Mouse (Mus musculus) MEL (cell line): ENCODE data around the gene Rab31. TPM values are rescaled to one million over a fixed set of nuclear protein-coding genes. Genes with fewer than 3 reads are reported as not detected.

Experiments used
- DNase-seq: peaks from one replicate; pipeline ENCODE4 v3.0.0; 2011; ENCODE audit warnings: low read depth, low spot score
- H3K27ac ChIP-seq: 2 replicates; pipeline ENCODE4 v1.5.1; 2012; ENCODE audit warnings: low read depth, mild to moderate bottlenecking, control low read depth, low read length, moderate library complexity; ENCODE audit not compliant: control insufficient read depth
- H3K27me3 ChIP-seq, 2 experiments: fragments of 150-350 bp in 1 of 2; sonication (generic) in 1 of 2; 2 replicates each; pipeline ENCODE4 v1.6.1; 2012; ENCODE audit warnings: low read length in 2 of 2, mild to moderate bottlenecking in 2 of 2, improper control_type of control experiment in 1 of 2, moderate library complexity in 1 of 2; ENCODE audit not compliant: insufficient read depth in 2 of 2, control insufficient read depth in 1 of 2
- H3K36me3 ChIP-seq, 2 experiments: 2 replicates each; pipeline ENCODE4 v1.6.1; 2012 to 2014; ENCODE audit warnings: low read length in 2 of 2, improper control_type of control experiment in 1 of 2, inconsistent platforms in 1 of 2, mild to moderate bottlenecking in 1 of 2; ENCODE audit not compliant: insufficient read depth in 2 of 2, control insufficient read depth in 1 of 2
- H3K4me1 ChIP-seq, 2 experiments: fragments of 150-350 bp in 1 of 2; sonication (generic) in 1 of 2; 2 replicates each; pipeline ENCODE4 v1.6.1; 2012; ENCODE audit warnings: low read length in 2 of 2, improper control_type of control experiment in 1 of 2, mild to moderate bottlenecking in 1 of 2; ENCODE audit not compliant: insufficient read depth in 2 of 2, control insufficient read depth in 1 of 2
- H3K4me3 ChIP-seq, 2 experiments: fragments of 150-350 bp in 1 of 2; sonication (generic) in 1 of 2; 2 replicates each; pipeline ENCODE4 v1.5.1; 2012; ENCODE audit warnings: low read depth in 2 of 2, low read length in 2 of 2, mild to moderate bottlenecking in 2 of 2, moderate library complexity in 2 of 2, control low read depth in 1 of 2, improper control_type of control experiment in 1 of 2; ENCODE audit not compliant: control insufficient read depth in 1 of 2, insufficient read depth in 1 of 2
- H3K79me2 ChIP-seq: 2 replicates; pipeline ENCODE4 v1.6.1; 2012; ENCODE audit warnings: mild to moderate bottlenecking, low read length, moderate library complexity; ENCODE audit not compliant: control insufficient read depth, poor library complexity, insufficient read depth
- H3K9ac ChIP-seq: 2 replicates; pipeline ENCODE4 v1.6.1; 2012; ENCODE audit warnings: low read depth, mild to moderate bottlenecking, control low read depth, low read length, moderate library complexity; ENCODE audit not compliant: control insufficient read depth, poor library complexity, severe bottlenecking
- H3K9me3 ChIP-seq: fragments of 150-350 bp; sonication (generic); replicated peaks from 2 replicates; pipeline ENCODE4 v1.6.1; 2012; ENCODE audit warnings: mild to moderate bottlenecking, low read length, improper control_type of control experiment, moderate library complexity; ENCODE audit not compliant: insufficient read depth
- BHLHE40 ChIP-seq: IDR thresholded peaks from 2 replicates; pipeline ENCODE4 v1.6.1; 2012; ENCODE audit warnings: low read depth, mild to moderate bottlenecking, inconsistent platforms, low read length, improper control_type of control experiment, borderline replicate concordance
- CHD2 ChIP-seq: IDR thresholded peaks from 2 replicates; pipeline ENCODE4 v1.6.1; 2011; ENCODE audit warnings: low read length, improper control_type of control experiment
- CTCF ChIP-seq, 3 experiments: IDR thresholded peaks in 2 of 3; conservative IDR thresholded peaks in 1 of 3; 2 replicates each; pipeline ENCODE4 v1.5.1; 2011 to 2012; ENCODE audit warnings: low read length in 3 of 3, low read depth in 2 of 3, mild to moderate bottlenecking in 2 of 3, improper control_type of control experiment in 1 of 3, inconsistent platforms in 1 of 3, mixed read lengths in 1 of 3, moderate library complexity in 1 of 3; ENCODE audit not compliant: control insufficient read depth in 1 of 3, insufficient read depth in 1 of 3, poor library complexity in 1 of 3, severe bottlenecking in 1 of 3
- EP300 ChIP-seq, 2 experiments: IDR thresholded peaks; 2 replicates each; pipeline ENCODE4 v1.6.1; 2011; ENCODE audit warnings: improper control_type of control experiment in 2 of 2, low read length in 2 of 2, low read depth in 1 of 2, mild to moderate bottlenecking in 1 of 2
- ETS1 ChIP-seq: IDR thresholded peaks from 2 replicates; pipeline ENCODE4 v1.6.1; 2012; ENCODE audit warnings: low read depth, mild to moderate bottlenecking, inconsistent platforms, low read length, improper control_type of control experiment, moderate library complexity
- GATA1 ChIP-seq: IDR thresholded peaks from 2 replicates; pipeline ENCODE4 v1.6.1; 2011; ENCODE audit warnings: low read depth, low read length, improper control_type of control experiment
- JUND ChIP-seq: IDR thresholded peaks from 2 replicates; pipeline ENCODE4 v1.6.1; 2011; ENCODE audit warnings: low read depth, mild to moderate bottlenecking, improper control_type of control experiment, low read length
- KAT2A ChIP-seq: conservative IDR thresholded peaks from 2 replicates; pipeline ENCODE4 v1.6.1; 2012; ENCODE audit warnings: low read depth, low read length, improper control_type of control experiment, inconsistent platforms
- MAX ChIP-seq: IDR thresholded peaks from 2 replicates; pipeline ENCODE4 v1.6.1; 2011; ENCODE audit warnings: low read length, improper control_type of control experiment
- MAZ ChIP-seq: IDR thresholded peaks from 2 replicates; pipeline ENCODE4 v1.6.1; 2012; ENCODE audit warnings: low read depth, mild to moderate bottlenecking, inconsistent platforms, low read length, improper control_type of control experiment
- MEF2A ChIP-seq: IDR thresholded peaks from 2 replicates; pipeline ENCODE4 v1.6.1; 2014; ENCODE audit warnings: low read depth, mild to moderate bottlenecking, inconsistent platforms, low read length, improper control_type of control experiment; ENCODE audit not compliant: poor library complexity, insufficient replicate concordance, severe bottlenecking; ENCODE audit errors: extremely low read depth
- MXI1 ChIP-seq: IDR thresholded peaks from 2 replicates; pipeline ENCODE4 v1.6.1; 2011; ENCODE audit warnings: mild to moderate bottlenecking, low read depth, low read length, improper control_type of control experiment
- MYB ChIP-seq: IDR thresholded peaks from 2 replicates; pipeline ENCODE4 v1.6.1; 2011; ENCODE audit warnings: mild to moderate bottlenecking, low read depth, low read length, improper control_type of control experiment
- MYC ChIP-seq: IDR thresholded peaks from 2 replicates; pipeline ENCODE4 v1.6.1; 2011; ENCODE audit warnings: low read depth, mild to moderate bottlenecking, low read length, improper control_type of control experiment, moderate library complexity
- NELFE ChIP-seq: IDR thresholded peaks from 2 replicates; pipeline ENCODE4 v1.6.1; 2011; ENCODE audit warnings: low read depth, low read length, improper control_type of control experiment
- NRF1 ChIP-seq: IDR thresholded peaks from 2 replicates; pipeline ENCODE4 v1.6.1; 2014; ENCODE audit warnings: low read depth, mild to moderate bottlenecking, inconsistent platforms, low read length, improper control_type of control experiment, moderate library complexity; ENCODE audit not compliant: poor library complexity, insufficient read depth, severe bottlenecking
- POLR2AphosphoS2 ChIP-seq: IDR thresholded peaks from 2 replicates; pipeline ENCODE4 v1.6.1; 2011; ENCODE audit warnings: low read length, improper control_type of control experiment
- RAD21 ChIP-seq: IDR thresholded peaks from 2 replicates; pipeline ENCODE4 v1.6.1; 2011; ENCODE audit warnings: mild to moderate bottlenecking, low read depth, low read length, improper control_type of control experiment
- RCOR1 ChIP-seq: IDR thresholded peaks from 2 replicates; pipeline ENCODE4 v1.6.1; 2012; ENCODE audit warnings: low read depth, mild to moderate bottlenecking, inconsistent platforms, low read length, improper control_type of control experiment
- SIN3A ChIP-seq: IDR thresholded peaks from 2 replicates; pipeline ENCODE4 v1.6.1; 2012; ENCODE audit warnings: low read length, improper control_type of control experiment, inconsistent platforms
- SMC3 ChIP-seq: IDR thresholded peaks from 2 replicates; pipeline ENCODE4 v1.6.1; 2011; ENCODE audit warnings: low read depth, low read length, improper control_type of control experiment
- TAL1 ChIP-seq: IDR thresholded peaks from 2 replicates; pipeline ENCODE4 v1.6.1; 2012; ENCODE audit warnings: mild to moderate bottlenecking, inconsistent platforms, low read length, moderate library complexity, mixed read lengths
- TBP ChIP-seq: IDR thresholded peaks from 2 replicates; pipeline ENCODE4 v1.8.0; 2011; ENCODE audit warnings: low read depth, low read length, improper control_type of control experiment
- TCF12 ChIP-seq: IDR thresholded peaks from 2 replicates; pipeline ENCODE4 v1.6.1; 2014; ENCODE audit warnings: low read depth, mild to moderate bottlenecking, inconsistent platforms, low read length, improper control_type of control experiment, moderate library complexity
- ZMIZ1 ChIP-seq: IDR thresholded peaks from 2 replicates; pipeline ENCODE4 v1.6.1; 2012; ENCODE audit warnings: low read depth, mild to moderate bottlenecking, inconsistent platforms, low read length, improper control_type of control experiment, moderate library complexity
- ZNF384 ChIP-seq: IDR thresholded peaks from 2 replicates; pipeline ENCODE4 v1.6.1; 2012; ENCODE audit warnings: low read depth, mild to moderate bottlenecking, inconsistent platforms, low read length, improper control_type of control experiment
- polyA plus RNA-seq, 2 experiments: library from polyadenylated mRNA; stranded (reverse) in 1 of 2; unstranded in 1 of 2; fragments of >175 nt in 1 of 2; fragments of >200 nt in 1 of 2; gene quantifications; 2 replicates each; pipeline versions ENCODE4 v1.2.1 to v1.2.4; 2012; ENCODE audit warnings: low replicate concordance in 2 of 2, low read depth in 1 of 2; ENCODE audit not compliant: insufficient read length in 2 of 2, insufficient read depth in 1 of 2, missing spikeins in 1 of 2
- total RNA-seq: library from RNA; depleted of rRNA; stranded (reverse); fragments of 300-350 nt; gene quantifications from 2 replicates; pipeline ENCODE4 v1.2.3, GENCODE M21; 2012

Gene Rab31
- total and polyA plus RNA-seq, 3 experiments: 23.6 to 25.7 TPM; not detected in 1

- peak; percentile 56; the same call in 1 of the 2 replicates for TF ChIP-seq TBP
- TF ChIP-seq CHD2: no peak
- no peak overlapping the region for H3K27ac ChIP-seq
Measured at GRCm38 (mm10) chr17:65639144-65639543, 133.4 kb downstream of the Rab31 start.

GRCm38 (mm10) chr17:65635715-65636360, 136.7 kb downstream of the Rab31 start:
- H3K27ac ChIP-seq: no peak overlapping the region
- peak; percentile 86 for DNase-seq
- no peaks in the 10 kb centered on the region for H3K79me2 ChIP-seq
- H3K4me3 ChIP-seq: no peak overlapping the region
- no peak overlapping the region for H3K9ac ChIP-seq
- H3K9me3 ChIP-seq: no peaks in the 10 kb centered on the region
- peak; percentile 68 for TF ChIP-seq ETS1
- TF ChIP-seq GATA1: peak; percentile 60
- TF ChIP-seq RCOR1: peak; percentile 96
- no peak for TF ChIP-seq CTCF (IDR thresholded peaks at IDR 0.05 in 2 of 3, conservative IDR thresholded peaks at IDR 0.05 in 1 of 3; ENCODE audit: control insufficient read depth in 1 of 3, insufficient read depth in 1 of 3, low read depth in 2 of 3, low read length in 3 of 3, poor library complexity in 1 of 3, severe bottlenecking in 1 of 3)
- TF ChIP-seq MAX: peak; percentile 43; the same call in 1 of the 2 replicates
- no peak for TF ChIP-seq NRF1
- peak; percentile 44; the same call in 1 of the 2 replicates for TF ChIP-seq MYB
- peak; percentile 53 to 68; a peak in 3 of 4 replicates for TF ChIP-seq EP300 (IDR thresholded peaks at IDR 0.05; ENCODE audit: low read depth in 1 of 2, low read length in 2 of 2)
- peak; percentile 39; the same call in 1 of the 2 replicates for TF ChIP-seq JUND
- TF ChIP-seq POLR2AphosphoS2: no peak
- TF ChIP-seq ZMIZ1: no peak
- TF ChIP-seq MAZ: no peak
- TF ChIP-seq MXI1: peak; percentile 49
- peak; percentile 40; the same call in 1 of the 2 replicates for TF ChIP-seq TCF12
- 0 out of 2 replicates have a peak, but pooled peaks have one; percentile 6 for TF ChIP-seq BHLHE40
- peak; percentile 22 for TF ChIP-seq SMC3
- TF ChIP-seq MEF2A: no peak
- TF ChIP-seq ZNF384: no peak
- no peak for TF ChIP-seq KAT2A
- TF ChIP-seq NELFE: 0 out of 2 replicates have a peak, but pooled peaks have one; percentile 25
- TF ChIP-seq CHD2: no peak
- peak; percentile 73; the same call in 1 of the 2 replicates for TF ChIP-seq MYC
- TF ChIP-seq TAL1: 0 out of 2 replicates have a peak, but pooled peaks have one; percentile 4
- no peak for TF ChIP-seq RAD21
- peak; percentile 57 for TF ChIP-seq SIN3A
- H3K36me3 ChIP-seq: peaks cover 0 to 6% of the 10 kb centered on the region in 2 experiments; a peak in 2 of 4 replicates
- H3K4me1 ChIP-seq: peaks cover 0 to 7% of the 10 kb centered on the region in 2 experiments; a peak in 3 of 4 replicates
- peaks cover 2 to 4% of the 10 kb centered on the region in 2 experiments; a peak in 2 of 4 replicates for H3K27me3 ChIP-seq

More at GRCm38 (mm10) chr17:65639144-65639543, 133.4 kb downstream of the Rab31 start:
- Histone ChIP-seq H3K79me2 (no peaks in the 10 kb centered on the region), H3K36me3 (peaks cover 0 to 6% of the 10 kb centered on the region in 2 experiments; a peak in 2 of 4 replicates), H3K4me1 (peaks cover 0 to 7% of the 10 kb centered on the region in 2 experiments; a peak in 3 of 4 replicates), H3K9ac (no peak overlapping the region), H3K27me3 (peaks cover 0 to 2% of the 10 kb centered on the region in 2 experiments; a peak in 1 of 4 replicates), H3K9me3 (no peaks in the 10 kb centered on the region), H3K4me3 (no peak overlapping the region)
- no peak for DNase-seq
